Mouse (Mus musculus) testis, adult 2 months (tissue): ENCODE measurements around the gene Herc1.

Experiments
- CTCF ChIP-seq: fragments of 200-500 bp; IDR thresholded peaks from 2 replicates; pipeline ENCODE4 v1.5.1; 2012; ENCODE audit warnings: low read depth, mild to moderate bottlenecking, inconsistent platforms, low read length, moderate library complexity; ENCODE audit not compliant: control insufficient read depth, insufficient read depth, insufficient replicate concordance
- POLR2A ChIP-seq: fragments of 200-500 bp; IDR thresholded peaks from 2 replicates; pipeline ENCODE4 v1.6.1; 2012; ENCODE audit warnings: low read depth, mild to moderate bottlenecking, inconsistent platforms, low read length, moderate library complexity; ENCODE audit not compliant: control insufficient read depth

GRCm38 (mm10) chr9:66332393-66332792 lies 17.9 kb upstream of the Herc1 start:
- no peak for TF ChIP-seq CTCF
- no peak for TF ChIP-seq POLR2A
